Mouse (Mus musculus): ENCODE measurements at regions not wholly inside any gene's neighbourhood (a gene's known extent, or its start where the extent isn't known, plus 50 kb on each side); places are given as distances from the start of the nearest gene placed in this dataset.

DNA sequence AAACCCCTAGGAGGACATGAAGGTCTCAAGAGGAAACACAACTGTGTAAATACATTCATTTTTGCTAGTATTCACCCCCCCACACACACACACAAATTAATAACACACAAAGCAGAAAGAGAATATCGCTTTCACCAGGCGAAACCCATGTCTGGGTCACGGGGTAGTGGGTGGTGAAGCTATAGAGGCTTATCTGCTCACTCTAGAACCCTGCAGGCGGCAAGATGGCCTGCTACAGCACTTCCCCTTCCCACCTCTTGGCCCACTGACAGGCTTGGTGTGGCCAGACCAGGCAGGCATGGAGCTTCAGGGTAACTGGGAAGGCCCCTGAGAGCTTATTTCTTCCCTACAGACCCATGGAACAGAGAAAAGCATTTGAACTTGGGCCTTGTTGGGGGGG, 119.6 kb downstream of the 2410131K14Rik start:
- peaks cover 0 to 33% of the 10 kb centered on the region in 2 experiments; a peak in 3 of 4 replicates for H3K4me1 ChIP-seq (ENCODE audit: control insufficient read depth in 1 of 2, insufficient read depth in 2 of 2, low read length in 2 of 2)
- H3K9me3 ChIP-seq (replicated peaks; ENCODE audit: insufficient read depth, low read length), result no peaks in the 10 kb centered on the region
- H3K36me3 ChIP-seq (ENCODE audit: control insufficient read depth in 1 of 2, insufficient read depth in 2 of 2, low read length in 2 of 2), result peaks cover 0 to 15% of the 10 kb centered on the region in 2 experiments; a peak in 2 of 4 replicates
- peak; percentile 82 for DNase-seq (ENCODE audit: low read depth, low spot score)
- no peak for TF ChIP-seq GABPA (IDR thresholded peaks at IDR 0.05; ENCODE audit: low read depth, low read length)
- TF ChIP-seq RAD21 (IDR thresholded peaks at IDR 0.05; ENCODE audit: low read depth, low read length), result no peak
- TF ChIP-seq BHLHE40 (IDR thresholded peaks at IDR 0.05; ENCODE audit: borderline replicate concordance, low read depth, low read length), result no peak
- no peak for TF ChIP-seq NRF1 (IDR thresholded peaks at IDR 0.05; ENCODE audit: insufficient read depth, low read depth, low read length, poor library complexity, severe bottlenecking)
- TF ChIP-seq SMC3 (IDR thresholded peaks at IDR 0.05; ENCODE audit: low read depth, low read length), result no peak
- TF ChIP-seq EP300 (IDR thresholded peaks at IDR 0.05; ENCODE audit: low read depth in 1 of 2, low read length in 2 of 2), result peak; percentile 65 to 73
- no peak for TF ChIP-seq POLR2A (IDR thresholded peaks at IDR 0.05; ENCODE audit: control insufficient read depth in 1 of 2, insufficient read depth in 1 of 2, low read depth in 1 of 2, low read length in 2 of 2, poor library complexity in 1 of 2)
- no peak for TF ChIP-seq POLR2AphosphoS2 (IDR thresholded peaks at IDR 0.05; ENCODE audit: low read length)
- peak; percentile 70 for TF ChIP-seq GATA1 (IDR thresholded peaks at IDR 0.05; ENCODE audit: low read depth, low read length)
- TF ChIP-seq TCF12 (IDR thresholded peaks at IDR 0.05; ENCODE audit: low read depth, low read length), result peak; percentile 63
- TF ChIP-seq USF1 (IDR thresholded peaks at IDR 0.05; ENCODE audit: low read depth, low read length), result peak; percentile 73
- peak; percentile 69; the same call in 1 of the 2 replicates for TF ChIP-seq ETS1 (IDR thresholded peaks at IDR 0.05; ENCODE audit: low read depth, low read length)
- TF ChIP-seq CHD1 (IDR thresholded peaks at IDR 0.05; ENCODE audit: low read depth, low read length), result no peak
- TF ChIP-seq SIN3A (IDR thresholded peaks at IDR 0.05; ENCODE audit: low read length), result no peak
- no peak for TF ChIP-seq MEF2A (IDR thresholded peaks at IDR 0.05; ENCODE audit: extremely low read depth, insufficient replicate concordance, low read depth, low read length, poor library complexity, severe bottlenecking)
- no peak for TF ChIP-seq USF2 (IDR thresholded peaks at IDR 0.05; ENCODE audit: borderline replicate concordance in 1 of 2, insufficient read depth in 1 of 2, low read depth in 1 of 2, low read length in 2 of 2)
- no peak for TF ChIP-seq MAFK (IDR thresholded peaks at IDR 0.05; ENCODE audit: borderline replicate concordance, low read depth, low read length)
- peak; percentile 76 for TF ChIP-seq TAL1 (IDR thresholded peaks at IDR 0.05; ENCODE audit: low read length)
- no peak for TF ChIP-seq MAZ (IDR thresholded peaks at IDR 0.05; ENCODE audit: low read depth, low read length)
- TF ChIP-seq ZKSCAN1 (IDR thresholded peaks at IDR 0.05; ENCODE audit: low read depth, low read length), result no peak
- peak overlapping the region; percentile 72 for H3K27ac ChIP-seq (ENCODE audit: control insufficient read depth, low read depth, low read length)
- H3K79me2 ChIP-seq (ENCODE audit: control insufficient read depth, insufficient read depth, low read length, poor library complexity), result no peaks in the 10 kb centered on the region
- H3K27me3 ChIP-seq (ENCODE audit: control insufficient read depth in 1 of 2, insufficient read depth in 2 of 2, low read length in 2 of 2), result no peaks in the 10 kb centered on the region
- H3K4me3 ChIP-seq (ENCODE audit: control insufficient read depth in 1 of 2, insufficient read depth in 1 of 2, low read depth in 2 of 2, low read length in 2 of 2), result no peak overlapping the region
- H3K9ac ChIP-seq (ENCODE audit: control insufficient read depth, low read depth, low read length, poor library complexity, severe bottlenecking), result peak overlapping the region; percentile 53; the same call in 1 of the 2 replicates

DNA sequence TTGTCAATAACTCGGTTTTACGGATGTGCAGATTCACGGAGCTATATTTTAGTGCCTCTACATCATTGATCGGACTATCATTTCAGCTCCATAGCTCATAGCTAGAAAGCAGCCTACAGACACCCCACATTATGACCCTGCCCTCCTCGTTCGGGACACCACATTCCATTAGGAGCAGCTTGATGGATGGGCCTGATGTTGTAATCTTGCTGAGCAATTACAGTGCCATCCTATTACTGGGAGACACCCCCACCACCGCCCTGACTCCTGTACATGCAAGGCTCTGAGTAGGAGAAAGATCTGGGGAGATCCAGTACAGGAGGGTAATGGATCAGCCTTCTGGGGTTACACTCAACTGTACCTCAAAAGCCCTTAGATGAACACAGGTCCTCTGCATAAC, 120.2 kb downstream of the 2410131K14Rik start:
- no peak for DNase-seq (ENCODE audit: low read depth, low spot score)
- Histone ChIP-seq H3K36me3 (ENCODE audit: control insufficient read depth in 1 of 2, insufficient read depth in 2 of 2, low read length in 2 of 2) (peaks cover 0 to 13% of the 10 kb centered on the region in 2 experiments; a peak in 2 of 4 replicates), H3K4me1 (ENCODE audit: control insufficient read depth in 1 of 2, insufficient read depth in 2 of 2, low read length in 2 of 2) (peaks cover 0 to 33% of the 10 kb centered on the region in 2 experiments; a peak in 3 of 4 replicates), H3K9ac (ENCODE audit: control insufficient read depth, low read depth, low read length, poor library complexity, severe bottlenecking) (no peak overlapping the region), H3K4me3 (ENCODE audit: control insufficient read depth in 1 of 2, insufficient read depth in 1 of 2, low read depth in 2 of 2, low read length in 2 of 2) (no peak overlapping the region), H3K79me2 (ENCODE audit: control insufficient read depth, insufficient read depth, low read length, poor library complexity) (no peaks in the 10 kb centered on the region), H3K9me3 (replicated peaks; ENCODE audit: insufficient read depth, low read length) (no peaks in the 10 kb centered on the region), H3K27me3 (ENCODE audit: control insufficient read depth in 1 of 2, insufficient read depth in 2 of 2, low read length in 2 of 2) (no peaks in the 10 kb centered on the region), H3K27ac (ENCODE audit: control insufficient read depth, low read depth, low read length) (peak overlapping the region; percentile 54; the same call in 1 of the 2 replicates)
- TF ChIP-seq MAZ (IDR thresholded peaks at IDR 0.05; ENCODE audit: low read depth, low read length), result no peak
- TF ChIP-seq NRF1 (IDR thresholded peaks at IDR 0.05; ENCODE audit: insufficient read depth, low read depth, low read length, poor library complexity, severe bottlenecking), result no peak
- TF ChIP-seq BHLHE40 (IDR thresholded peaks at IDR 0.05; ENCODE audit: borderline replicate concordance, low read depth, low read length), result no peak
- TF ChIP-seq HCFC1 (IDR thresholded peaks at IDR 0.05; ENCODE audit: low read depth, low read length), result no peak
- no peak for TF ChIP-seq MAFK (IDR thresholded peaks at IDR 0.05; ENCODE audit: borderline replicate concordance, low read depth, low read length)
- TF ChIP-seq CTCF (IDR thresholded peaks at IDR 0.05 in 2 of 3, conservative IDR thresholded peaks at IDR 0.05 in 1 of 3; ENCODE audit: control insufficient read depth in 1 of 3, insufficient read depth in 1 of 3, low read depth in 2 of 3, low read length in 3 of 3, poor library complexity in 1 of 3, severe bottlenecking in 1 of 3), result no peak
- TF ChIP-seq GATA1 (IDR thresholded peaks at IDR 0.05; ENCODE audit: low read depth, low read length), result no peak
- no peak for TF ChIP-seq MXI1 (IDR thresholded peaks at IDR 0.05; ENCODE audit: low read depth, low read length)
- no peak for TF ChIP-seq GABPA (IDR thresholded peaks at IDR 0.05; ENCODE audit: low read depth, low read length)
- no peak for TF ChIP-seq USF2 (IDR thresholded peaks at IDR 0.05; ENCODE audit: borderline replicate concordance in 1 of 2, insufficient read depth in 1 of 2, low read depth in 1 of 2, low read length in 2 of 2)
